Mouse (Mus musculus) left cerebral cortex, adult 2 months (tissue): Measurements from ENCODE around the gene Mamdc4. TPM values are rescaled to one million over a fixed set of nuclear protein-coding genes. Genes with fewer than 3 reads are reported as not detected.
A peak's percentile ranks its signal among the peaks of the same experiment; 100 is the strongest.

Experiments
- DNase-seq, 2 experiments: peaks; one replicate each; pipeline ENCODE4 v3.0.0; 2021 to 2022; ENCODE audit warnings: low spot score in 2 of 2, mixed read lengths in 1 of 2; ENCODE audit errors: extremely low spot score in 1 of 2
- H3K27ac ChIP-seq: fragments of 200-600 bp; 2 replicates; pipeline ENCODE4 v1.8.1; 2022
- H3K4me3 ChIP-seq: fragments of 200-600 bp; 2 replicates; pipeline ENCODE4 v1.8.1; 2022
- CTCF ChIP-seq: fragments of 200-600 bp; IDR thresholded peaks from 2 replicates; pipeline ENCODE4 v1.8.1; 2022; ENCODE audit warnings: antibody characterized with exemption, mild to moderate bottlenecking, moderate library complexity
- intact Hi-C: fragments of 180-260 bp; cut with DNase I; formaldehyde crosslinking; loops from one replicate; pipeline ENCODE4 v1.15.1; 2025
- total RNA-seq, 2 experiments: library from RNA; stranded (reverse); gene quantifications; 2 replicates each; pipeline ENCODE4 v1.2.3; 2021

The Mamdc4 gene
- total RNA-seq, 2 experiments from 2014 or later, result 1.8 to 2.6 TPM

- DNase-seq, result no peak
- intact Hi-C loops, result no loop called here
- Histone ChIP-seq H3K27ac (no peak overlapping the region), H3K4me3 (no peak overlapping the region)
- TF ChIP-seq CTCF, result peak; percentile 72
Observed at GRCm38 (mm10) chr2:25551186-25551585, 23.5 kb downstream of the Mamdc4 start.

DNA sequence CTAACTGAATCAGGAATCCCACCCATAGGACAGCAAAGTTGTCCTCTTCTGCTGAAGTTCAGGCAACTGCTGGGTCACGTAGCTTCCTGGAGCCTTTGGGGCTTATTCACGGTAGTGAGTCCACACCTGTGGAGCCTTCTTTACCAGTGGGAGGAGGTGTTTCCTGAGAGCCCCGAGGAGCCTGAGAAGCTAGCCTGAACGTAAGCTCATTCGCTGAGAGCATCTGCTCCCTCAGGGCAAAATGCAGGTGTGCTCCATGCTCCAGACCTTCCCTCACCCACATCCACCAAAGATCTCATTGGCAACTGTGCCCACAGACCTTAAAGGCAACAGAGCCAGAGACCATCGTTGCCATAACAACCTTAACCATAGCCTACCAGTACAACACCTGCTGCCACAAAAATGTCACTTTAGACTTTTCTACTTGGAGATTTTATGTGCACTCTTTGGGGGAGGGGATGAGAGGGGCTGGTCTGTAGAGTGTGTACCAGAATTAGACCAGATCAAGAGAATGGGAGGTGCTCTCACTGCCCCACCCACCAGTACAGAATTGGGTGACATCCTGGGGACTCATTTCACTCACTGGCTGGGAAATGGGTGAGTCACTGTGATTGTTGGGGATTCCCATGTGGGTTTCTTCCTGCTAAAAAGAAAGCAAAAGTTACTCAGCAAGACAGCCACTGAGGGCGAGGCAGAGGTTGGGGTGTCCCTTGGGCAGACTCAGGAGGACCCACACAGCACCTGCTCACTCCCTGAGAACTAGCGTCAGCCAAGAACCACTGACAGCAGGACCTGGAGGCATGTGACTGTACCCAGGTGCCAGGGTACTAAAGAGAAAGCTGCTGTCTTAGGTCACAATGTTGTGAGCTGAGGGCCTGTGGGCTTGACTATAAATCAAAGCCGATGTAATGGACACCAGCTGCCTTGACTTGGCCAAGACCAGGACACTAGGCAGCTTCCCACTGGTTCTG lies 25.3 kb downstream of the Mamdc4 start:
- intact Hi-C loops, result loop anchor here (5.0 kb wide), 1 partner anchor 33 kb away; the partner anchor contains the start of gene Ajm1
- TF ChIP-seq CTCF, result no peak
- Histone ChIP-seq H3K4me3 (no peak overlapping the region), H3K27ac (no peak overlapping the region)
- DNase-seq, result no peak

DNA sequence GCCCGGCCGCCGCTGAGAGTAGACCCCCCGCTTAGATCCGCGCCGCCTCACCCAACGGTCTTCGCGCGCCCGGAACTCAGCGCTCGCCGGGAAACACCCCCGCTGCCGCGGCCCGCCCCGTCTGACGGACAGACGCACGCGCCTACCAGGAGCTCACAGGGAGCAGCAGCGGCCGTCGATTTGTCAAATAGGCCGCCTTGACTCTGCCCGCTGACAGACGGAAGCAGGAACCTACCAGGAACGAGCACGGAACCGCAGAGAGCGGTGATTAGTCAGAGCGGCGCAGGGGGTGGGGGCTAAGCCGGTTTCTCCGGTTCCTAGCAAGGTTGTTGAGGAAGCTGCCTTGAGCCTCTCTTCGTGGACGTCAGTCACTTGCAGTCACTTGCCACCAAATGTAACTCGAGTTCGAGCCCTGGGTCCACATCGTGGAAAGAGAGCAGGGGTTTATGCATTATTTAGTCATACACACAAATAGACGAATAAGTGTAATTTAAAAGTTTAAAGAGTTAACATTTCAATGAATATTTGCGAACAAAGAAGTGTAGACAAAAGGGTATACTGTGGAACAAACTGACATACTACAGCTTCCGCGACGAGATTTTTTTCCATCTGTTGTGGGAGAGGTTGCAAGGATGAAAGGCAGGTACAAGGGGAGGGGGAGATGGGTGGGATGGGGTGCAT lies 27.7 kb downstream of the Mamdc4 start, which contains the start of gene Traf2:
Gene Traf2 (minus strand): TSS at position 130 of the 681 bp plus-strand sequence.
- peak; percentile 99 for DNase-seq
- H3K4me3 ChIP-seq, result peak within 1 kb of the TSS; percentile 86
- peak within 1 kb of the TSS; percentile 78 for H3K27ac ChIP-seq
- TF ChIP-seq CTCF, result no peak
- intact Hi-C loops, result loop anchor here (5.0 kb wide), 1 partner anchor 35 kb away; the partner anchor contains the start of gene Ajm1

GRCm38 (mm10) chr2:25545996-25546810 lies 28.4 kb downstream of the Mamdc4 start:
- no peak for TF ChIP-seq CTCF
- intact Hi-C loops, result loop anchor here (5.0 kb wide), 1 partner anchor 36 kb away; the partner anchor contains the start of gene Ajm1
- H3K27ac ChIP-seq, result peak overlapping the region; percentile 78
- peak overlapping the region; percentile 86 for H3K4me3 ChIP-seq
- DNase-seq, result no peak

- Histone ChIP-seq H3K27ac (no peak overlapping the region), H3K4me3 (no peak overlapping the region)
- TF ChIP-seq CTCF, result no peak
- intact Hi-C loops, result loop anchor here (5.0 kb wide), 1 partner anchor 35 kb away; no protein-coding TSS in a partner anchor
- DNase-seq, result no peak
Observed at GRCm38 (mm10) chr2:25541644-25542367, 32.8 kb downstream of the Mamdc4 start.

- no peak for TF ChIP-seq CTCF
- DNase-seq, result no peak
- Histone ChIP-seq H3K27ac (no peak overlapping the region), H3K4me3 (no peak overlapping the region)
- intact Hi-C loops, result loop anchor here (5.0 kb wide), 1 partner anchor 33 kb away; no protein-coding TSS in a partner anchor
Observed at GRCm38 (mm10) chr2:25540541-25540948, 34.1 kb downstream of the Mamdc4 start.

- TF ChIP-seq CTCF, result no peak
- no peak overlapping the region for H3K4me3 ChIP-seq
- intact Hi-C loops, result no loop called here
- no peak for DNase-seq
- no peak overlapping the region for H3K27ac ChIP-seq
Observed at GRCm38 (mm10) chr2:25536531-25536930, 38.1 kb downstream of the Mamdc4 start.

DNA sequence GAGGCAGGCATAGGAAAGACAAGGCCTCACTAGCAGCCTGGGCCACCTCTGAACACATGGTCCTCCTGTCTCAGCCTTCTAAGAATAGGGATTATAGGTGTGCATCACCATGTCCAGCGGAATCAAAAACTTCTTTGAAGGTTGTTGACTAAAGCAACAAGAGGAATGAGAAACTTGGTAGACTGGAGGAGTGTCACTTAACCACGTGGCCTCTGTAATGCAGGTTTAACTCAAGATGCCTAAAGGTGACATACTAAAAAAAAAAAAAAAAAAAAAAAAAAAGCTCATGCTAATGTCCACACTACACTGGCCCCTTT lies 39.8 kb downstream of the Mamdc4 start:
- no peak overlapping the region for H3K4me3 ChIP-seq
- no peak for DNase-seq
- intact Hi-C loops, result no loop called here
- H3K27ac ChIP-seq, result no peak overlapping the region
- no peak for TF ChIP-seq CTCF

- no peak for TF ChIP-seq CTCF
- H3K27ac ChIP-seq, result no peak overlapping the region
- no peak overlapping the region for H3K4me3 ChIP-seq
- DNase-seq, result peak in 1 of 2 experiments; percentile 39
- intact Hi-C loops, result no loop called here
Observed at GRCm38 (mm10) chr2:25534178-25534865, 40.3 kb downstream of the Mamdc4 start.

DNA sequence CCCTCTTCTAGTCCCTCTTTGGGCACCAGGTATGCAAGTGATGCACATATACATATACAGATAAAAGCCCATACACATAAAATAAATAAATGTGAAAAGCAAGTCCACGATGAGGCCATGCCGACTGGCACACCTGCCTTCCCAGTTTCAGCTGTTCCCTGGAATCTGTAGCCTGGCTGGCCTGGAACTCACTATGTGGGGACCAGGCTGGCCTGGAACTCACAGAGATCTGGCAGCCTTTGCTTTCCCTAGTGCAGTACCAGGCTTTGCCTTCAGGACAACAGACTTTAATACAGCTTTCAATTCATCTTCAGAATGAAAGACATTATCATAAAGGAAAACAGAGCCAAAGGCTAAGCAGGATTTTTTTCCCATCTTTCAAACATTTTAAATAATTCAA lies 40.9 kb downstream of the Mamdc4 start:
- intact Hi-C loops, result no loop called here
- TF ChIP-seq CTCF, result no peak
- no peak overlapping the region for H3K4me3 ChIP-seq
- H3K27ac ChIP-seq, result no peak overlapping the region
- no peak for DNase-seq
